Mouse (Mus musculus) telencephalon, adult 2 months (tissue): ENCODE results near the gene Zbtb45.

Source experiments
- DNase-seq: peaks from one replicate; pipeline ENCODE4 v3.0.0-alpha.2; 2011; ENCODE audit warnings: low read depth, low spot score

The Zbtb45 gene

DNA sequence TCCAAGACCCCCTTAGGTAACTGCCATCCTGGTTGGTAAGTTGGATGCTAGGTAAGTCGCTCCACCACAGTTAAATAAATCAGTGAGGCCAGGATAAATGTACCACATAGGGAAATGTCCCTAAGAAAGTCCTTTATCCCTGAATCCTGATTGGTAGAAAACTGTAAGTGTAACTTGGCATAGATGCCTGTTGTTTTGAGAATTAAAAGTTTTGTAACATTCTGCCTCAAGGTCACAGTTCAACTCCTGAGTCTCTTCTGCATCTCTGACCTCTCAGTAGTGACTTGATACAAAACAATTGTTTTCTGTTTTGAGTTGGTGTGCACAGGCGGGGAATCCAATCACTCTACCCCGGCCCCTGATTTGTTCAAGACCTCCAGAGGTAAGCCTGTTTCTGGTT lies 11.0 kb downstream of the Zbtb45 start, which contains the start of gene Trim28:
Gene Trim28 (plus strand): TSS at position 264 of the 400 bp plus-strand sequence.
- DNase-seq = no peak

DNA sequence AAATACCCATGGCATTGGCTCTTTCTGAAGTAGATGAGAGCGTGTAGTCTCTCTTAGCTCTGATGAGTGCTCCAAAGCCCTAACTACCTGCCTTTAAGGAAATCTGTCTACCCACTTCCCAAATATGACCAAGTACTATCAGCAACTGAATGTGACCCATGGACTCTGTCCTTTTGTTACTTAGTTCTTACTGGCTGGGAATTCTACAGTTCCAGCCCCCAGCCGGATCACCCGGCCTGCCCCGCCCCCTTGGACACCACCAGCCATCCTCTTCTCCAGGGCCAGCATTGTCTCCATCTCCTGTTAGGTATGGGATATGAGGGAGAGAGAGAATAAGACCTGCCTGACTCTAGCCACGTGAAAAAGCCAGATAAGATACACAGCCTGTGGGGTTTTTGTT lies 11.8 kb downstream of the Zbtb45 start, which contains the start of gene Slc27a5:
Gene Slc27a5 (minus strand): TSS at position 140 of the 400 bp plus-strand sequence.
- no peak for DNase-seq

GRCm38 (mm10) chr7:12997230-12997629 lies 12.6 kb downstream of the Zbtb45 start:
- no peak for DNase-seq

- DNase-seq = no peak
Measured at GRCm38 (mm10) chr7:12995862-12996261, 14.0 kb downstream of the Zbtb45 start.

GRCm38 (mm10) chr7:12993148-12993547 lies 16.7 kb downstream of the Zbtb45 start:
- no peak for DNase-seq

DNA sequence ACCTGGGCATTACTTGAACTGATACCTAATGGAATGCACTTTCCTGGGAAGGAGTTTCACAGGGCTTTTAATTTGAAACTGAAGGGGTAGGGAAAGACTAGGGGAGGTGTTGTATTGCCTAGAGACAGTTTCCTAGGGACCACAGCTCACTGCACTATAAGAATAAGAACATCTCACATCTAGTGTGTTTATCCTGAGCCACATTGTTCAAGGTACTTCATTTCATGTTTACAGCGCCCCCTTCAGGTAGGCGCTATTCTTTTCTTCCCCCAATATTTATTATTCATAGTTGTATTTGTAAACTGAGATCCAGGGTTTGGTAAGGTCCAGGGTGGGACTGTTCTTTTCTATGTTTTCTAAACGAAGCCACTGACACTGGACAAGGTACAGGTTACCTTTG lies 17.6 kb downstream of the Zbtb45 start:
- DNase-seq = no peak

DNA sequence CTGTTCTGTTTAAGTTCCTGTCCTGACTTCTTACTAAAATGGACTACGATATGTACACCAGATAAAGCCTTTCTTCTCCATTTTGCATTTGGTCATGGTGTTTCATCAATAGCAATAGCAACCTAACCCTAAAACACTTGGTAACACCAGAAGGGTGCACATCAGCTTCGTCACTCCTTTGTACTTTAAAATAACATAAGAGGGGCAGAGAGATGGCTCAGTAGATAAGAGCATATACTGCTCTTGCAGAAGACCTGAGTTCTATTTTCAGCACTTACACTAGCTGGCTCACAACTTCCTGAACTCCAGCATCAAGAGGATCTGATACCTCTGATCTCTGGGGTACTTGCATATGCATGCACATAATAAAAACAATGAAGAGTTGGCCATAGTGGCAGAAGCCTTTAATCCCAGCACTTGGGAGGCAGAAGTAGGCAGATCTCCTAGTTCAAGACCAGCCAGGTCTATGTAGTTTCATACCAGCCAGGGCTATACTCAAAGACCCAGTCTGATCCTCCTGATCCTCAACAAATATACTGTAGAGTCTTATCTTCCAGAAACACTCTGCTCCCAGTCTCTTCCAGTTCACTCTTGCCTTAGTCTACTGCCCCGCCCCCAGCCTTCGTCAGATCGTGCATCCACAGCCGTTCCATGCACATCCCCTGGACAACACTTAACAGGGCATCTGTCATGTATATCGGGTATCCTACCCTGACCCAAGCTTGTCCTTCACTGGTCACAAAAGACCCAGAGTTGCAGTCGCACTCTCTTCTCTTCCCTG lies 22.2 kb downstream of the Zbtb45 start:
- no peak for DNase-seq

GRCm38 (mm10) chr7:12986906-12987305 lies 22.9 kb downstream of the Zbtb45 start:
- no peak for DNase-seq

- DNase-seq = no peak
Measured at GRCm38 (mm10) chr7:12985724-12986123, 24.1 kb downstream of the Zbtb45 start.

DNA sequence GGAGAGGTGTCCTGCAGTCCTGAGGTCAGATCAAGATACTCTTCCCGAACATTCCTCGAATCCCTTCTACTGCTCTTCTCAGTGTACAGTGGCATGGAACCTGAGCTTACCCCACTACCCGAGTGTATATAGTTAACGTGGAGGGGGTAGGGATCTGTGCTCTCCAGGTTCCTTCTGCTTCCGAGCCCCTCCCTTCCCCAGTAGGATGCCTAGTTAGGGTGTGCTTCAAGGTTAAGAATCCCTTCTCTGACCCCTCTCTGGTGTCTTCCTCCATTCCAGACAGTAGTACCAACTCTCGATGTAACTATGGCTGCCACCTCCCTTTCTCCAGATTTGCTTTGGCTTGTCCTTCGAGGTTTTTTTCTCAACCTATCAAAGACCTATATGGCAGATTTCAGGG lies 29.5 kb downstream of the Zbtb45 start:
- DNase-seq = no peak

GRCm38 (mm10) chr7:12979776-12980175 lies 30.1 kb downstream of the Zbtb45 start:
- DNase-seq = no peak

GRCm38 (mm10) chr7:12978931-12979722 lies 30.7 kb downstream of the Zbtb45 start:
- DNase-seq = no peak

- peak; percentile 99 for DNase-seq
Measured at GRCm38 (mm10) chr7:12977682-12978389, 32.0 kb downstream of the Zbtb45 start, which contains the start of gene Zfp446. Gene Zfp446, plus strand, starts transcription at chr7:12977848.

GRCm38 (mm10) chr7:12970906-12971305 lies 38.9 kb downstream of the Zbtb45 start:
- no peak for DNase-seq

GRCm38 (mm10) chr7:12966104-12966845 lies 43.6 kb downstream of the Zbtb45 start:
- DNase-seq = no peak

DNA sequence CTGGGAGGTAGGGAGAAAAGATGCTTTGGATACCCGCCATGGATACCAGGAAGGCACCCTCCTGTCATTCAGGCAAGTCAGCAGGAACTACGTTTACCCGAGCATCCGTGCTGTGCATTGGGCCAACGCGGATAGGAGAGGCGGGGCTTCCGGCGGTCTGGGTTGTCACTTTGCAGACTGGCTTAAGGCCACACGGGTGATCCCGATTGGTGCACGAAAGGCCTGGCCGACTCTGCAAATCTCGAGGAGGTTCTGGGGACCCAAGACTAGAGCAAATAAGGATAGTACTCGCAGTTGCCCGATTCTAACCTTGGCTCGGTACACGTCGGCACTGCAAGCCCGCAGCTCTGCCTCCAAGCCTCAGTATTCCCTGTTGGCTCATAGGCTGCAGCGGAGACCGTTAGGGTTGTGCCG lies 44.1 kb downstream of the Zbtb45 start, which contains the start of gene Zfp324:
Gene Zfp324 (plus strand): TSS at position 161 of the 414 bp plus-strand sequence.
- DNase-seq = peak; percentile 94

DNA sequence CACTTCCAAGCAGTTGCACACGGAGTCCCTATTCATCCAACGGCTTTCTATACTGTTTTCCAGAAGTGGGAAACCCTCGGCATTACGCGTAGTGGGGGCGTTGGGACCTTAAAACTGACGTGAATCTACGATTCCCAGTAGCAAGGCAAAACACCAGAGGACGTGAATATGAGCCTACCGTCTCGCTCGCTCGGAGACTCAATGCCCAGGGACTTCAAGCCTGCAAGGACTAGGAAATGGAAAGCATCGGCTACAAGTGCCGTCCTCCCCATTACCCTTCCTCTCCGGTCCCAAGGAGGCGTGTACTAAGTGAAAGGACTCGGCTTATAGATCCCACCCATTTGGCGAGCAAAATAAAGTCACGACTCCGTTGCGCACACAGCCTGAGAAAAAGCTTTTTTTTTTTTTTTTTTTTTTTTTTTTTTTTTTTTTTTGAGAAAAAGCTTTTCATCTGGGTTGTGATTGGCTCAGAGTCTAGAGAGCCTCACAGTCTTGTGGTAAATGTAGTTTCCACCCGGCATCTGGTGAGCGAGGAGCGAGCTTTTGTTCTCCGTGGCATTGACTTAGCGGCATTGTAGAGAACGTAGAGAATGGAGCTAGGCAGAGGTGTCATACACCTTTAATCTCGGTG lies 48.2 kb downstream of the Zbtb45 start:
- DNase-seq = peak; percentile 85

GRCm38 (mm10) chr7:12959718-12960117 lies 50.1 kb downstream of the Zbtb45 start:
- DNase-seq = no peak

DNA sequence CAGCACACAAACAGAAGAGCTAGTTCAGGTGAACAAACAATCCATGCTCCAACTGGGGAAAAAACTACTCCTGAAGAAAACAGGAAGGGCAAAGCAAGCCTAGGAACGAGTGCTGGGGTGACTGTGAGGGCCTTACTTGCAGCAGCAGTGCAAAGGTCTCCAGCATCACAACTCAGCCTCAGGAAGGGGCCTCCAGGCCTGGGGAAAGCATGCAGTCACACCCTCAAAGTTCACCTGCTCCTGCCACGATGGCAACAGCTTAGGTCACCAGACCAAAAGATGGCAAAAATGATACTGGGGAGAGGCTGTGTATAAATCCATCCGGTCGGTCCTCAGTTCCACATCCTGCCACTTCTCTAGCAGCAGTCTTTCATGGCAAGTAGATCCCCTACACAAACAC lies 50.9 kb downstream of the Zbtb45 start:
- no peak for DNase-seq

DNA sequence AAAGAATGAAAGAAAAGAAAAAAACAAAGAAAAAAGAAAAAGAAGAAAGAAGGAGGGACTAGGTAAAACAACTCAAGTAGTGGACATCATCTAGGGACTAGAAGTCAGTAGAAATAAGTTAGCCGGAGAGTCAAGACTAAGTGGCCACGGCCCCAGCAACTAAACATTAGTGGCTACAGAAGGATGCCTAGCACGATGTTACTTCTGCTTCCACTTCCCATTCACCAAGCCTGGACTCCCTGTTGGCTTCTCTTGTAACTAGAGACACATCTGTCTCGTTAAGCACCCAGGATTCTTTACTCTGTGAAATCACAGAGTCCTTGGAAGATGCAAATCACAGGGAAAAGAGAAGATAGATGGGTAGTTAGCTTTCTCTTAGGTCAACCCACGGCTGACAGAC lies 52.3 kb downstream of the Zbtb45 start:
- no peak for DNase-seq

DNA sequence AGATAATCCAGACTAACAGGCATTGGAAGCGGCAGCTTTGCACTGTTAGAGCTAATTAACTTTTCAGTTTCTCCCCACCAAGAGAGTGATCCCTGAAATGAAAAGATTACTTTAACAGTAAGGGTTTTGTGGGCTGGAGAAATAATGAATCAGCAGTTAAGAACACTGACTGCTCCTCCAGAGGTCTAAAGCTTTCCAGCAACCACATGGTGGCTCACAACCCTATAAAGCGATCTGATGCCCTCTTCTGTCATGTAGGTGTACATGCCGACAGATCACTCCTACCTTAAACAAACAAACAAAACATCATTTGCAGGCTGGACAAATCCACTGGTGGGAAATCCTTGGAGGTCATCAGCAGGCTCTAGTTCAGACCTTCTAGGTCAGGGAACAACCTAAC lies 54.9 kb downstream of the Zbtb45 start:
- DNase-seq = no peak
